ENCODE assay signal across 10 mouse cellular contexts in the genomic region with DNA sequence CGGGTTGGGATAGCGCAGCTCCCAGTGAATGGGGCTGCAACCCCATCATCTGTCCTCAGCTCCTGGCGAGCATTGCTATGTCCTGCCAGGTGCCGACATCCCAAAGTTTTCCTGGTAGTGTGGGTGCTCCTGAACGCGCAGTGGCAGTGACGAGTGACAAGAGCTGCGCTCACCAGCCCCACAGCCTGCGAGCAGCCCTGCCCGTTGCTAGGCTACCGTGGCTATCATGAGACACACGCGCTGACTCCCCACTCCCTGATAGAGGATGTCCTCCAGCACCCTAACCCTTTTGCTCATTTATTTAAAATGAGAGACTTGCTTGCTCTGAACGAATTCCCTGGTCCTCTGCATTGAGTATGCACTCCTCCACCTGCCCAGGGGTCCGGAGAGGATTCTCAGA. TPM values are rescaled to one million over a fixed set of nuclear protein-coding genes. Genes with fewer than 3 reads are reported as not detected.
DNase-seq lines count a peak whose midpoint lies in the region; ATAC-seq and TF ChIP-seq lines count a peak whose summit lies in the region.
"Had no signal": no experiment of that assay in that cellular context is flagged by ENCODE, and none has a peak within 500 bp of the region (broad histone marks: within the 10 kb centered on the region; RNA-seq: fewer than 3 reads in every experiment).

No protein-coding gene starts in this region.

- no peak overlapping the region for H3K27ac ChIP-seq in heart, embryonic 12.5 days (ENCODE audit: poor library complexity, severe bottlenecking)
- H3K27ac ChIP-seq in embryonic facial prominence, embryonic 15.5 days (replicated peaks): no peak overlapping the region

- no peak overlapping the region for H3K4me3 ChIP-seq in heart, embryonic 12.5 days
- peak overlapping the region; percentile 50; the same call in 1 of the 2 replicates for H3K4me3 ChIP-seq in E14TG2a.4 (replicated peaks; ENCODE audit: low read length)
- no peak overlapping the region for H3K4me3 ChIP-seq in embryonic facial prominence, embryonic 15.5 days (replicated peaks)
- H3K4me3 ChIP-seq: erythroblast, embryonic 14.5 days had no signal

- no peak overlapping the region for H3K9ac ChIP-seq in heart, embryonic 12.5 days
- no peak overlapping the region for H3K9ac ChIP-seq in embryonic facial prominence, embryonic 15.5 days
- H3K9ac ChIP-seq: liver, postnatal 0 days had no signal

- peak overlapping the region; percentile 48 for H3K4me2 ChIP-seq in heart, embryonic 12.5 days
- 0 out of 2 replicates have a peak overlapping the region, but pooled peaks have one; percentile 6 for H3K4me2 ChIP-seq in embryonic facial prominence, embryonic 15.5 days (replicated peaks)

- TF ChIP-seq CTCF in E14TG2a.4 (conservative IDR thresholded peaks at IDR 0.05; ENCODE audit: low read length): no peak

- H3K4me1 ChIP-seq in heart, embryonic 12.5 days (replicated peaks): peaks cover 41% of the 10 kb centered on the region
- peaks cover 29% of the 10 kb centered on the region for H3K4me1 ChIP-seq in E14TG2a.4 (replicated peaks; ENCODE audit: low read depth, low read length)
- peaks cover 38% of the 10 kb centered on the region for H3K4me1 ChIP-seq in embryonic facial prominence, embryonic 15.5 days

- ATAC-seq in heart, embryonic 12.5 days (ENCODE audit: insufficient number of reproducible peaks, low FRiP score): 0 out of 2 replicates have a peak, but pooled peaks have one; percentile 50
- ATAC-seq in embryonic facial prominence, embryonic 15.5 days (ENCODE audit: insufficient number of reproducible peaks, low FRiP score, low TSS enrichment, low read depth): no peak
- ATAC-seq: liver, postnatal 0 days had no signal

- H3K36me3 ChIP-seq in heart, embryonic 12.5 days: no peaks in the 10 kb centered on the region
- no peaks in the 10 kb centered on the region for H3K36me3 ChIP-seq in E14TG2a.4 (ENCODE audit: insufficient read depth, low read length)
- H3K36me3 ChIP-seq in embryonic facial prominence, embryonic 15.5 days: no peaks in the 10 kb centered on the region

- intact Hi-C loops in heart, postnatal 14 days (cut with DNase I): no loop called here
- intact Hi-C loops in left cerebral cortex, postnatal 4 days (cut with DNase I): no loop called here

- DNase-seq in heart, postnatal 14 days: no peak
- peak; percentile 21 for DNase-seq in left cerebral cortex, postnatal 4 days
- DNase-seq in spleen, postnatal 4 days (ENCODE audit: low spot score in 2 of 2): no peak
- no peak for DNase-seq in thymus, adult 18-20 months
- DNase-seq in kidney, adult 8-10 months: no peak
- DNase-seq: liver, postnatal 0 days had no signal

- no peaks in the 10 kb centered on the region for H3K9me3 ChIP-seq in heart, embryonic 12.5 days (replicated peaks)
- no peaks in the 10 kb centered on the region for H3K9me3 ChIP-seq in E14TG2a.4 (ENCODE audit: low read length)
- H3K9me3 ChIP-seq in embryonic facial prominence, embryonic 15.5 days (replicated peaks): no peaks in the 10 kb centered on the region

- WGBS in heart, embryonic 12.5 days: 17% methylated on average over 15 of the region's 15 CpGs
- WGBS in embryonic facial prominence, embryonic 15.5 days: 25% methylated on average over 15 of the region's 15 CpGs

- no peaks in the 10 kb centered on the region for H3K27me3 ChIP-seq in heart, embryonic 12.5 days (replicated peaks)
- peaks cover 20% of the 10 kb centered on the region for H3K27me3 ChIP-seq in E14TG2a.4 (ENCODE audit: insufficient read depth, low read length)
- H3K27me3 ChIP-seq in embryonic facial prominence, embryonic 15.5 days: no peaks in the 10 kb centered on the region

RNA-seq across cellular contexts. Expression of a gene that starts 10.7 kb away (rescaled TPM):
- polyA plus RNA-seq in heart, embryonic 12.5 days (2016; fragmentation: Nextera tagmentation; extraction: Ambion mirVana): 20.5 and 20.6 TPM in 2 replicates
- total RNA-seq in heart, postnatal 14 days (2021): 10 to 100 TPM; 54.1 to 55.8 TPM
- polyA plus RNA-seq in embryonic facial prominence, embryonic 15.5 days (2015; fragmentation: Nextera tagmentation; extraction: Ambion mirVana): 34.2 and 38.9 TPM in 2 replicates
- total RNA-seq in left cerebral cortex, postnatal 4 days (2021): 10 to 100 TPM; 21.6 to 23.4 TPM
